Mouse (Mus musculus): Measurements from ENCODE around the gene Rgs4.

The Rgs4 gene

DNA sequence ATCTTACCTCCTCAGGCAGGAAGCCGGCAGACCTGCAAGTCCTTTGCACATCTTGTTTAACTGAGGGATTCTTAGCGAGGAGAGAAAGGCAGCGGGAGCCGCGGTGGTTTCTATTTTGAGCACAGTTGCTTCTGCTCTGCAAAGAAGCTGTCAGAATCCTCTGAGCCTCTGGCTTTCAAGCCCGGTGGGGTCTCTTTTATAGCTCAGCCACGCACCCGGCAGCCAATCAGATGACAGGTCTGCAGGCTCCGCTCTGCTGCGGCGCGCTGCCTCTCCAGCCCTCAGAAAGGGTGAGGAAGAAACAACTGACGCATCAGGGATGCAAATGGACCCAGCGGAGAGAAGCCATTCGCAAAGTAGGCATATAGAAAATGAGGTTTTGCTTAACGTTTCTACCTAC lies at the start of gene Rgs4:
Gene Rgs4, minus strand, starts transcription at position 170 of the 400 bp plus-strand sequence.
- peak; percentile 87 for ATAC-seq (ENCODE audit: low TSS enrichment)

DNA sequence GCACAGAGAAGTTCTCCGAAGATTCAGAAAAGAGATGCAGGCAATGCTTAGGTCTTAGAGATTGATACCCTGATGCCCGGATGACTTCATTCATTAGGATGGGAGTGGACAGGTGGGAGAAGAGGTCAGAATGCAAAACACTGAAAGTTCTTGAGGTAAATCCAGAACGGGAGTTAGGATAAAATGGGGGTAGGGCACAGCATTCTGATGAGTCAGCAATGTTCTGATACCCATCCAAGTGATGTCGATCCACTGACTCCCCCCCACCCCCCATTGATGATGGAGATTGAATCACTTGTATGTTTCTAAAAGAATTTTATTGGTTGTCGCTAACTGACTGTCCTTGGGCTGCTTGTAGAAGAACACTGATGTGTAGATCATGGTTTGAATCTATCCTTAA lies 45.0 kb upstream of the Rgs4 start:
- ATAC-seq (ENCODE audit: low TSS enrichment): no peak

DNA sequence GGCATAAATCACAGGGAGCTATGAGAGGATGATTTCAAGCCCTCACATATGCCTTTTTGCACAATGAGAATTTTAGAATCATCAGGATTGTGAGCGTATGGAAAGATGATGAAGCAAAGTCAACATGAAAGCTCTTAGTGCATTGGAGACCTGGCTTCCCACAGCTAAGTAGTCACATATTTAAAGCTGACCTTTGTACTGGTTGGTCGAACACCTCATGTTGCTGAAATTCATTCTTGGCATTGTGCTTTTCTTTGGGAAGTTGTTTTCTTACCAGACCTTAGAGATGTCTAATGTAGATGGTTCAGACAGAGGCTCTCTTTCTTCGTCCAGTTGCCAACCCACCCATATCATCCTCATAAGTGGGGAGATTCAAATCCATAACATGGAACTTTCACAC lies 38.5 kb upstream of the Rgs4 start:
- no peak for ATAC-seq (ENCODE audit: low TSS enrichment)

DNA sequence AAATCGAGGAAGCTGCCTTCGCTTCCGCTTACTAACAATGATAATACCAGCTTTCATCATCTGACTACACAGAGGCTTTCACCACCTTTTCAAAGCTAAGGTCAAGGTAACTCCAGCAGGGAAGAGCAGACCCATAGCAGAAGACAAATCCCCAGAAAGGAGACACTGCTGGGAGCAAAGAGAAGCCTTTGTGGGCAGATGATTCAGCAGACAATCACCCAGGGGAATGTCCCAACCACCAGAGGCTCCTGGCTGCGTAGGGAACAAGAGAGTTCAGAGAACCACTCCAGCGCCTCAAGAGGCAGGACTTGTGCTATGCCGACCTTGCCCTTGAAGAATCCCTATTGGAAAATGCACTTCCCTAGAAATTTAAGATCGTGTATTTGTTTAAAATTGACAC lies 29.1 kb upstream of the Rgs4 start:
- no peak for ATAC-seq (ENCODE audit: low TSS enrichment)

DNA sequence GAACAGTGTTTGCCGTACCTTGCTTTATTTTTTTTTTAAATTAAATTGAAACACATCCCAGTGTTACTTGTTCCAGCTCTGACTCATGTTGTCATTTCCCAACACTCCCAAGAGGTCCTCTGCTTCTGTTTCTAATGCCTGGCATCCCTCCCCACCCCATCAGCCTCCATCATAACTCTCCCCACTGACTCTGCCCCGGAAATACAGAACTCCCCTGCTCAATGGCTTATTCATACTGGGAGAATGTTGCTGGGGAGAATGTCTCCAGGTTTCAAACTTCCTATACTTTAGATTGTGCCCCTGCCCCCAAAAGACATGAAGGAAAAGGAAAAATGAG lies 17.1 kb upstream of the Rgs4 start:
- peak; percentile 66; the same call in 1 of the 2 replicates for ATAC-seq (ENCODE audit: low TSS enrichment)

DNA sequence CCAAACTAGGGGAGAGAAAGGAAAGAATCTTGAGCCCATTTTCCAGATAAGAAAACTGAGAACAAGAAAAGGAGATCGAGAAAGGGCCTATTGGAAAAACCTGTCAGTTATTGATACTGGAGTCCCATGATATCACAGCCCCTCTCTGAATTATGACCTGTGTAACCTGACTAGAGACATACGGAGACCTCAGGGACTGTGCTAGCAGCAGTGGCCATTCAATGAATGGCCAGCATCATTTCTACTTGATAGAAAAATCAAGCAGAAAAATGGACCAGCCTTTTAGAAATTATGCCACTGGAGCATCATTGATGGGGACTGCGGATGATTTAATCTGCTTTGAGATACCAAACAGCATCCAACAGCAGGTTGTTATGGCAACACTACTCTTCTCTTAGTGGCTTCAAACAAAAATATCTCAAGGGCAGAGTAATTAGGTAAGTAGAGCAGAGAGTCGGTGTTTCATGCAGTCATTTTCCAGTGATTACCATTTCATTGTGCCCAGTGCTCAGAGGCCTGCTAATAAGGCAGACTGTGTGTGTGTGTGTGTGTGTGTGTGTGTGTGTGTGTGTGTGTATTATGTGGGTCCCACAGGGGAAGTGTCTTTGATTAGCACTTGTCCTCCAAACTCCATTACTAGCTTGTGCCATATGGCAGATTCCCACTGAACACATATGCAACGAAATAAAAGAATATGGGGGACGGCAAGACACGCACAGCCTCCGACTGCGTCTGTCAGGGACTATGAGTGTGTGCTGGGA lies 16.6 kb upstream of the Rgs4 start:
- peak; percentile 77 for ATAC-seq (ENCODE audit: low TSS enrichment)

DNA sequence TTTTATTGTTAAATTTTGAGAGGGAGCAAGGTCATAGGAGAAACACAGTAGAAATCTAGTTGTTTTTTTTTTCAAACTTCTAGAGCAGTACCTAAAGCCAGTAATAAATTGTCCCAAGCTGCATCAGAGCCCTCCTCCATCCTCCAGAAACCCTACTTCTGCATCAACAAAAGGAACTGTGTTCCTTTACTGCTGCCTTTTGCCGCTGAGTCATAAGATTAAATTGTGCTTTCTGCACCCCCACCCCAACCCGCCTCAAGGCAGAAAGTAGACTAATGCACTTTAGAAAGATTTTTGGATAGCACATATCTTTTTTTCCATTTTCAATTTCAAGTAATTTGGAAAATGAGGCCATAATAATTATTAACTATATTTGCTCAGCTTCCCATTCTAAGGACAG lies 15.1 kb upstream of the Rgs4 start:
- ATAC-seq (ENCODE audit: low TSS enrichment): no peak

DNA sequence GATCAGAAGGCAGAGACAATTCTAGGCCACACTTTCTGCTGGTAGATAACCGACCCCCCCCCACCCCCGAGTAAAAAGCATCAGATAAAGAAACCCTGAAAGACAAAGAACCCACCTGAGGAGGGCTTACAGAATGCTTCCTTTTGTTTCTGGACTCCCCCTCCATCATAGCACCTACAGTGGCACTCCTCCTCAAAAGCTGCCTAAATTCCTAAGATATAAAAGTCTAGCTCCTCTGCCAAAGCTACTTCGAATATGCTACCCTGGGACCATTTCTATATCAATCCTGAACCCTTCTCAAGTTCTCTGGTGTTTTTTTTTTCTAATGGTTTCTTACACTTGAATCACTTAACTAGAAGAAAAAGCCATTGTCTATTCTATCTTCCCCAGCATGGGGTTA lies 9.1 kb upstream of the Rgs4 start:
- peak; percentile 78 for ATAC-seq (ENCODE audit: low TSS enrichment)

DNA sequence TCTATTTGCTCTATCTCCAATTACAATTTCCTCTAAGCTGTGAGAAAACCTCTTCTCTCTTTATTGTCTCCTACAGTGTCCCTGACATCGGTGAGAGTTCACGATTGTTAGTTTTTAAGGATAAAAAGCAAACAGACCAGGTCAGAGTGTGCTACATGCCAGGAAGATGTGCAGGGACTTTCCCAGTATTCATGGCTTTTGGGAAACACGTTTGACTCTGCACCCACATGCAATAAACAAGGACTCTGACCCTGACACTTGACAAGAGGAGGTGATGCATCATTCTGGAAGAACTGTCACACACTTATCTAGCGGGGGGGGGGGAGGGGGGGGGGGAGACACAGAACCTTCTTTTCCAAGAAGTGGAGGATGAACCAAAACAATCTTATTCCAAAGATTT lies 5.0 kb upstream of the Rgs4 start:
- ATAC-seq (ENCODE audit: low TSS enrichment): no peak

DNA sequence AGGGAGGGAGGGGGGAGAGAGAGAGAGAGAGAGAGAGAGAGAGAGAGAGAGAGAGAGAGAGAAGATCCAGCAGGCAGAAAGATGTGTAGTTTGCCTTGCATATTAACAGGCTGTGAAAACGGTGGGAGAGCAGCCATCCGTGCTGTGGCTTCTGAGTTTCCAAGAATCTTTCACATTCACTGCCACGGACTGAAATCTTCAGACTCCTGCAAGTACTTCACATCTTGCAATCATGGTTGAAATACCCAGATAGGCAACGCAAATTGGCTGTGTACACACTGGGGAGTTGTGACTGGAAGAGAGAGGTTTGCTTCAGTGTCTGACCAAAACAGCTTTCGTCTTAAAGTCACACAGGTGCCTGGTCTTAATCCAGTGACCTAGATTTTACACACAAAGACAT lies 997 bp upstream of the Rgs4 start:
- peak; percentile 35 for ATAC-seq (ENCODE audit: low TSS enrichment)

DNA sequence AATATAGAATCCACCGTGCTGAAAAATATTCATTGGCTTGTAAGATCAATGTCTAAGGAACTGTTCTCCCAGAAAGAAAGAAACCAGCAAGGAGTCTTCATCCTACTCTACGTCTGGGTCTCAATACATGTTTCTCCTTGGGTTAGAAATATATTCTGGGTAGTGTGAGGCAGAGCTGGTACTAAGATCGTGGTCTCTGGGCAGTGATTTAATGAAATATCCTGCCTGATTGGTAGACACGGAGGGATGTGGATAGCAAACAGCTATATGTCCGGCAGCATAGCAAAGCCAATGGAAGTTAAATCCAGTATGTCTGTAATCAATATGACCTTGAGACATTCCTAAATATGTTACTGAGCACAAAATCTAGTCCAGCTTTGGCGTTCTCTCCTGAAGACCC lies 460 bp upstream of the Rgs4 start:
- ATAC-seq (ENCODE audit: low TSS enrichment): peak; percentile 25

DNA sequence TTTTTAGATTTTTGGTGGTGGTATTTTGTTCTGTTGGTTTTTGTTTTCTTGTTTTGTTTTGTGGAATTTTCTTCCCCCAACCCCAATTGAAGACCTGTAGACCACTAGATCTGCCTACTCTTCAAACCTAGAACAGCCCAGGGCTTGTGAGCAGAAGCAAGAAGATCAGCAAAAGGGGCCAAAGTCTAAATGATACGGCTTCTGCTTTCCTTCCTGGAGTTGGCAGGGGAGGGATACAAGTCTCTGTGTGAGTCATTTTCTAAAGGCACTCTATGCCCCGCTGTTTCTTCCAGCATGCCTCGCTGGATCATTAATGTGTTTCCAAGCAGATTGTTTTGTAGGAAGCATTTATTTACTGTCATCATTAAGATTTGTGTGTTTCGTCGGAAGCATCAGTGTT lies 6.3 kb downstream of the Rgs4 start:
- 0 out of 2 replicates have a peak, but pooled peaks have one; percentile 16 for ATAC-seq (ENCODE audit: low TSS enrichment)

DNA sequence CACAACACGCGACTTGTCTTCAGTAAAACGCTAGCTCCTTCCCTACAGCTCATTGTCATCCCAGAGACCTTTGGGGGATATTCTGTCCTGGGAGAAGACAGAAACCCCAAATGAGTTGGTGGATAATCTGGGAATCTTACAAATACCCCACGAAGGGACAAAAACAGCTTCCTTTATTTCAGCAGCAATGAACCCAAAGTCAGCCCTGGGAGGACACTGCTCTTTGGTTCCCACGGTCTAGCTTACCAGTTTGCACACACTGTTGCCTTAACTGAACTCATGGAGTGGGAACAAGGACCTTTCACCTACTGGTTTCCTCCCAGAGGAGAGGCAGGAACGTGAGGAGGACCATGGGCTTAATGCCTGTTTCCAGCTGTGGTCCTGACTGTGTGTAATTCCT lies 10.2 kb downstream of the Rgs4 start:
- no peak for ATAC-seq (ENCODE audit: low TSS enrichment)

DNA sequence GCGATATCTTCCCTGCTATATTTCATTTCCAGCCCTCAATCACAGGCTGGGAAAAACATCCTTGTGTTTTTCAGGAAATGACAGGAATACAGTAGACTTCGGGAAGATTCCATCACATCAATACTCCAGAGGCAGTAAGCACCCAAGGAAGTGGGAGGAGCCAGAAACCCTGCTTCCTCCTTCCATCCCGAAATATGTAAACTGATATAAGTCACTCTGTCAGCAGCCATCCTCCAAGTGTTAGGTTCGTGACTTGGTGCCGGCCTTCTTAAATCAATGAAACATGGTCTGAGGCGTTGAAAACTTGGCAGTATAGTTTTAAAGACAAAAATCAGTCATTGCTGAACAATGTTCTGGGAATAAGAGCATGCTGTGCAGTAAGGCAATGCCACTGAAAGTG lies 11.3 kb downstream of the Rgs4 start:
- peak; percentile 73; the same call in 1 of the 2 replicates for ATAC-seq (ENCODE audit: low TSS enrichment)

DNA sequence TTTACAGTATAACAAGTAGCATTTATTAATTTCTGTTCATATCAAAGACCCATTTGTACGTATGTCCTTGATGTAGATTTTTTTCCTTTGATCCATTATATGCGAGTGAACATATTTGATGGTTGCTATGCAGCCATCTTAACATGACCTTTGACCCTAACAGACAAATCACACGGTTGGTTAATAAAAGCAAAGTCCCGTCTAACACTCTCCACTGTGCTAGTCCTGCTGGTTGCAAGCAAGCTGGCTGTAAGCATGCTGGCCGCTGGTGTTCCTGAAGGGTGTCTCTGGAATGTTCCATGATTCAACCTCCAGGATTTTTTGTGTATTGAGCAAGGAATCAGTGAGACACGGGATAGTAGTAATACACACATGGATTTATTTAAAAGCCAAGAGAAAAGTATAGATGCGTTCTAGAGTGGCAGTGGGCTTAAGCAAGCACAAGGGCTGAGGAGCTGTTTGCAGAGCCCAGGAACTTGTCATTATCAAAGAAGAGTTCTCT lies 16.8 kb downstream of the Rgs4 start:
- ATAC-seq (ENCODE audit: low TSS enrichment): no peak

DNA sequence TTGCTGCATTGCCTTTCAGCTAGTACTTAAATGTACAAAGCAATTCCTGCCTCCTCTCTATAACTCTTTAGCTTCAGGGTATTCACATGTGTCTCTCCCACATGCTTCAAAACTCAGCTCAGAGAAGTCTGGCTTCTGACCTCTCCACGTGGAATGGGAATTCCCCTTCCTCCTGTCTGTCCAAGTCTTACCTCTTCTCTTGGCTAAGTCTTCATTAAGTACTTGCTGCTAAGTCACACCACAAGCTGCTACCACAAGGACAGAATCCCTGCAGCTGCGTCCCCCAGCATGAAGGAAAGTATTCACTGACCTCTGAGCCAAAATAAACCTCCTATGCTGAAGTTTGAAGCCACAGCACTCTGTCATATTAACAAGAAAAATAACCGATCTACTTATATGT lies 21.1 kb downstream of the Rgs4 start:
- no peak for ATAC-seq (ENCODE audit: low TSS enrichment)

DNA sequence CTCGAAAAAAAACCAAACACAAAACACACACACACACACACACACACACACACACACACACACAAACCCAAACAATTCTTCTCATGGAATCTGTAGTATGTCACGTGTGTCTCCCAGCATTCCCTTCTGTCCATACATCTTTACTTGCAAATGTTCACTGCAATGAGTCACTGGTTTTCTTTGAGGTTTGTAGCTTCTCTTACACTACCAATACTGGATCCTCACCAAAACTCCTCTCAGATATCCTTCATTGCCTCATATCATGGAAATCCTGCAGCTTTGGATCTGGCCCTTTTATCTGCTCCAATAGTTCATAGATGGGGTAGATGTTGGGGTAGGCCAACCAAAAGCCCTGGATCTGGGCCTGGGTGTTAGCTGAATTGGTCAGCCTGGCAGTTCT lies 25.6 kb downstream of the Rgs4 start:
- no peak for ATAC-seq (ENCODE audit: low TSS enrichment)

DNA sequence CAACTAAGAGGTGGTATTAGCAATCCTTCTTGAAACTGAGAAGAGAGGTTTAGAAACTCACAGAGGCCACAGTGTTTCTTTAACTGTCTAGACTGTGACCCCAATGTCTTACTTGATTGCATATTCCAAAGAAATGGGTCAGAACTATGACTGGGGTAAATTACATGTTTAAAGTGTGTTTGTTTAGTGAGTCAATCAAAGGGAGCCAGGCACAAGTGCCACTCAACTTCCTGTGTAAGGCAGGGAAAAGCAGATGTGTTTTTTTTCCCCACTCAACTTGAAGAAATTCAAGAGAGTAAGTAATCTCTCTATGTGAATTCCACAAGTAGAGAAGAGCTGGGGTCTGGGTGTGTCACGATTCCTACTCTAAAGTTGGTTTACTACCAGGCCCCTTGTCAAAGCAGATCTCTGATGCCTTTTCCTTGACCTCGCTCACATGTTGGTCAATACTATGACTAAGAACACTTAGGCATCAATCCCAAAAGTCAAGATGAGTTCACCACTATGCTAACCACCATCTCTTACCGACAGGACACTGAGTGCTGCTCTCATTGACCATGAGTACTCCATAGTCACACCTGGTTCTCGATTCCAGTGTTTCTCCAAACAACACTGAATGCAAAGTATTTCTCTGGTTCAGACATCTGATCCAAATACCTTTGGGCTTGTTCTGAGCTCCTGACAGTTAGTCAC lies 42.9 kb downstream of the Rgs4 start:
- no peak for ATAC-seq (ENCODE audit: low TSS enrichment)

DNA sequence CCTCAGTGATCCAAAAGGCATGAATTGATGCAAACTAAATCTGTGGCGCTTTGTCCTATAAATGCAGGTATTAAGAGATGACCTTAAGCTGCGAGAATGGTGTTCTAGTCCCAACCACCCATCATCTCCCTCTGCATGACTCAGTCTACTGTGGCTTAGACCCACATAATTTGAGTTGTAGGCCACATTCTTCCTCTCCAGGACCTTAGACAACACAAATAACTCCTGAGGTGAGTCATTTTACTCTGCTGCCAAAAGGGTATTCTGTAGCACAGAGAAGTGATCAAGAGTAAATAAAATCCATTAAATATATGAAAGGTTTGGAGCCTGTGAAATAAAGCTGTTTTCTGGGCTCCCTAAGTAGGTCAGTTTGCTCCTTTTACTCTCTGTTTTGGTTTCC lies 48.3 kb downstream of the Rgs4 start:
- ATAC-seq (ENCODE audit: low TSS enrichment): no peak

DNA sequence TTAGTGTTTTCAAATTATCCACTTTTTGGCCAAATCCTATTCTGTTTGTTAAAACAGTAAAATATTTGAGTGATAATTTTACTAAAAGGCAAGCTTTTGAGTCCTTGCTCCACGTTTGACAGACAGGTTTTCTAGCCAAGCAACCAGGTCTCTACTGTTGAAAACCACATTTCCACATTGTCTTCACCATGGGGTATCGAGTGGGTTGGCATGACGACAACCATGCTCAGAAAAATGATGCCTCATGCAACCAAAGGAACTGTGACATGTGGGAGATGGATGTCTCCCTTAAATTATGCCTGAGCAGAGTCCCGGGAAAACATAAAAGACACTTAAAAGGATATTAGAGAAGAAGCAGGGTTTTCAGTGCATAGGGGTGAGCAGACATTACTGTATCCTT lies 50.2 kb downstream of the Rgs4 start:
- ATAC-seq (ENCODE audit: low TSS enrichment): no peak

DNA sequence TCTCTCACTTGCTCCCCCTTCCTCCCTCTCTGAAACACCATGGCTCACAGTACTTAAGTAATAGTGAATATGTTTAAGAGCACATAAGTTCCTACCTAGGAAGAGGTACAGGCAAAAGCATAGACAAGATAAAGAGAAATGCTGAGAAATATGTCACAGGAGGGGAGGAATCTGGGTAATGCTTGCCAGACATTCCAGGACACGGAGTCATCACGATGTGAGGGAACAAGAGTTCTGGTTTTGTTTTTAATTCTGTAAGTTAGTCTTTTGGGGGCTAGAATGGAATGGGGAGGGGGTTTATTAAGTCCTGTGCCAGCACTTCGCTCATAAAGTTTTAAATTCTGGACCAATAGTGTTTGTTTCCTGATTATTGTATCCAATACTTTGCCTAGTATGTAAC lies 52.1 kb downstream of the Rgs4 start:
- ATAC-seq (ENCODE audit: low TSS enrichment): no peak

DNA sequence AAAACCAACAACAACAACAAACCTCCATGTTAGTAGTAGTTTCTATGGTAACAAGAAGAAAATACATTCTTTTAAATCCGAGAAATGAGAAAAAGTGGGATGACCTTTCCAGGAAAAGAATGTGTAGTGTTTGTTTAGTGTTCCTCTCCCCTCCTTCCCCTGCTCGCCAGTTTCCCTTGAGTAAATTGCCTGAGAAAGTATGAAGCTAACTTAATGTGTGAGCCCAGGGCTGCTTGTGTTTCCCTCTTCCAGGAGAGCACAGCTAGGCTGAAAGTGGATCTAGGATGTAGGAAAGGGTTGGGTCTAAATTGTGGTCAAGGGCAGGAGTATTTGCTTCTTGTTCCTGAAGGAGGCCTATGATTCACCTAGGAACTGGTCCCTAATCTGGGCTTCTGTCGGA lies 53.9 kb downstream of the Rgs4 start:
- ATAC-seq (ENCODE audit: low TSS enrichment): no peak

DNA sequence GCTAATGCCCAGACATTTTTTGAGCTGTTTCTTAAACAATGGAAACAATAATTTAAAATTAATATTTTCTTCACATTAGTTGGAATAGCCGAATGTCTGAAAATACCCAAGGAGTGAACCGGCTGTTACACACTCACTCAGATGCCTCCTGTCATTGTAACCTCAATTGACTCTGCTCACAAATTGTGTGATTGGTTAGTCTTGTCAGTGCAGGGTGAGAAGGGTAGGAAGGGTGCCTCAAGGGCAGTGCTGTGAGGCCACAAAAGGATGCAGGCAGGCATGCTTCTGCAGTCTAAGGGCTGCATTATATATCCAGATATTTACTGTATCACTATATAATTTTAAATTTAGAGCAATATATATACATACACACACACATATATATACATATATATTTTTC lies 54.4 kb downstream of the Rgs4 start:
- ATAC-seq (ENCODE audit: low TSS enrichment): no peak

Data from frontal cortex, adult (tissue).